Mouse (Mus musculus): Measurements from ENCODE around the gene Lmo3.

DNA sequence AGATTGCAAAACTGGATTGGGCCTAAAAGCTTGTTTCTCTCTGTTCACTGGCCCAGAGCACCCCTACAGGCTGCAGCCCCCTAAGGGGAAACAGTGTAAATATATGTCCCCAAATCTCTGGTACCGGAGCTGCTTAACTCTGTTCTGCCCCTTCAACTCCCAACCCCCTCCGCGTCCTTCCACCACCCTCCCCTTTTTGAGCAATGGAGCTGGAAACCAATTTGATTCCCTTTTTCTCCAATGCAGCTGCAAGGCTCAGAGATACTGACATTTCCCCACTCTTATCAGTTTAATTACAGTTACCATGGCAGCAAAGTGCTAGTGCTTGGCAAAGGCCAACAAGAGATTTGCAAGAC is 161.3 kb downstream of the Lmo3 start:
- TF ChIP-seq CTCF (IDR thresholded peaks at IDR 0.05; ENCODE audit: borderline replicate concordance, extremely low read depth, insufficient read depth, insufficient read length), result no peak
- TF ChIP-seq POLR2A (IDR thresholded peaks at IDR 0.05; ENCODE audit: borderline replicate concordance, extremely low read depth, insufficient read depth, insufficient read length, poor library complexity, severe bottlenecking), result no peak
